Mouse (Mus musculus): ENCODE measurements around the gene Prkcd.

The Prkcd gene

DNA sequence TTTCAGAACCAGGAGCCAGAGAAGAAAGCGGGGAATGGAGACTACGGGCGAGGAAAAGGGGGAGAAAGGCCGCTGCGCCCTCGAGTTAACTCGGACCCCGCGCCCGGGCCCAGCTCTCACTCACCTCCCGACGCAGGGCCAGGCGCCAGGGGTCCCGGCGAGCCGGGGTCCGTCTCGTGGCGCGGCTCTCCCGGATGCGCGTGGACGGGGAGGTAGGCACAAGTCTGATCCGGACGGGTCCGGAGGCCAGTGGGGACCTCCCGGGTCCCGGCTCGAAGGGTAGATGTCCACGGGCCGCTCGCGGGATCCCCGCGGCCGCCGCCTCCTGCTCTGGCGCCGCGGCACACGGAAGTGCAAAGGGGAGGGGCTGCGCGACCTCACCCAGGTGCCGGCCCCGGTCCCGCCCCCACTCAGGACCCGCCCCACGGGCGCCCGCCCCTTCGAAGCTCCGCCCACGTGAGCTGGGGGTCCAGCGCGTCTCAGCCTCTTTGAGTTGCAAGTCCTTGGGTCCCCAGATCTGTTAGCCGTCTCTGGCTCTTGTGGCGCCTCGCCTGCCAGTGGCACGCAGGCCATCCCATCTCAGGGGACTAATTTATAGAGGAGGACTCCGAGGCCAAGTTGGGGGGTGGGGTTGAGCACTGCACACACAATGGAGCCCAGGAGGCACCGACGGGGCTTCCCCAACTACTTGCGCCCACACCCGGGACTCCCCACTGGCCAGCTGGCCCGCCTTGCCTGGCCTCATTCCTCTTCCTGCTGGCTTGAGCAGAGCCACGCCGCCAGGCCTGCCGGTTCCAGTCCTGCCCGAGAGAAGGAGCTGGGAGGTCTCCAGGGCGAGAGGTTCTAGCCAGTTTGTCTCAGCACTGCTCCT is at the start of gene Prkcd:
Prkcd (minus strand) TSS at position 355 of the 871 bp plus-strand sequence.
- DNase-seq (ENCODE audit: low spot score in 2 of 2), result peak; percentile 75 to 78

DNA sequence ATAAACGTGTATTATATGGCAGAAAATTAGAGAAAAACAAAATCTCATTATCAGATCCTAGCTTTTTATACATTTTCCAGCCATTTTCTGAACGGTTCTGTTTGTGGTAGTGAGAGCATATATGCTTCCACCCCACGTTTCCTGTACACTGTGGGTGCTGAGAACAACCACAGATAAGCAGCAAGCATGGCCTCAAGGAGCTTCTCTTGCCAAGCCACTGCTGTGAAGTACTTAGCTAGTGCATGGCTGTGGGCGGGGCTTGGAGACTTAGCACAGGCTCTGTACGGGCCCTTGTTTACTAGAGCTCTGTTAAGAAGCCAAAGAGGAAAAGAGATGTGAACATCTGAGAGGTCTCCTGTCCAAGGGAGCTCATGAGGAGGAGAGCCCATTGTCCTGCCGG is 48.9 kb upstream of the Prkcd start:
- DNase-seq (ENCODE audit: low spot score in 2 of 2), result no peak

DNA sequence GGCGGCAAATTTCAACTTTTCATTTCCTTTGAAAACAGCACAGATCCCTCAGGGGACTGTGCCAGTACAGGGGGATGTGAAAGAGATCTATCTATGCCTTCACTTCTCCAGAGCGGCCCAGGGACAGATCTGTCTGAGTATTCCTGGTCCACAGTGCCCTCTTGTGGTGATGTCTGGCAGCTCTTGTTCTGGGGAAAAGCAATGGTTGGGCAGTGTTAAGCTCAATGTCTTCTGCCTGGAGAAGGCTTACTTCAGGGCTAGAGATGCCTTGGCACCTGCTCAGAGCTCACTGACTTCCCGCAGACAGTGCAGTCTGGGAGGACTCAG is 45.9 kb upstream of the Prkcd start:
- peak; percentile 92 to 95 for DNase-seq (ENCODE audit: low spot score in 2 of 2)

DNA sequence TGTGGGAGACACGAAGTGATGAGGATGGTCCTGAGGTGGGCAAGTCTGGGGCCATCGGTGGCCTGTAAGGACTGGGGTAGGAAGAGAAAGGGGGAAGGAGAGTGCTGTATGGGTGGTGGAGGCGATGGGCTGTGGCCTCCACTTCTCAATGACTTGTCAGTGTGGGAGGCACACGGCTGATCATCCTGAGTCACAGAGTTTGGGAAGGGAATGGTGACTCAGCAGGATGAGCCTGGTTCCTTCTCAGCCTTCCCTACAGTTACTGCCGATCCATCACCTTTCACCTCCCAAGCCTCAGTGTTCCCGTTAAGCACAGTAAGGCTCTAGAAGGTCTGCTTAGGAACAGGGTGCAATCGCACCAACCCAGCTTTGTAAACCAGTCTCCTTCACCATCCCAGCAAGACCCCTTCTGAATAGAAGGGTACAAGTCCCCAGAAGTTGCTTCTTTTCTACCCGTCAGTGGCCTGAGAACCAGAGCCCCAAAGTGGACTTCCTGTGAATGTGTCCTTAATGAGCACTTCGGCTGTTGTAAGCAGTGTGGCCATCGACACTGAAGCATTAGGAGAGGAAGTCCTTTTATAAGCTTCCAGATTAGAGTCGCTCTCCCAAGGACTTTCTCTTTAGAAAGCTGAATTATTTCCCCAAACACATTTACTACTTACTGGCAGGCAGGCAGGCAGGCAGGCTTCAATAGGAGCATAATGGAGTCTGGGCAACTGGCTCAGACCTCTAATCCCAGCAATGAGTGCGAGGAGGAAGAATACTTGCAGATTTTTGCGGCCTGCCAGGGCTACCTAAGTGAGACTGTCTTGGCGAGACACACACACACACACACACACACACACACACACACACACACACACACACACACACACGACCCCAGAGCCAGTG is 45.3 kb upstream of the Prkcd start:
- DNase-seq (ENCODE audit: low spot score in 2 of 2), result no peak

DNA sequence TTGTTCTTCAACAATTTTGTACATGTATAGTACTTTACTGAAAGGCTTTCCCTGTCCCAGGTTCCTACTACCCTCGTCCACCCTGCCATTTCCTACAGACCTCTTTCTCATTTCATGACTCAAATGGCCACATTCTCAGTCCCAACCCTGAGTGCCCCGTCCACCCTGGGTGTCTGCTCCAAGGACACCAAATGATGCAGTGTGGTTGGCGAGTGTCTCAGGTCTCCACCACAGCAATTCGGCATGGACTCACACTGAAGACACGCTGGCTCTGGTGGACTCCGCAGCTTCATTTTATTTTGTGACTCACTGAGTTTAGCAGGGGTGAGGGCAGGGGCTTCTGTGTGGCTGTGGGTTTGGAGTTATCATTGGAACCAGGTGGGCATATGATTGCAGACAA is 44.2 kb upstream of the Prkcd start:
- DNase-seq (ENCODE audit: low spot score in 2 of 2), result no peak

- DNase-seq (ENCODE audit: low spot score in 2 of 2), result no peak
Measured at GRCm38 (mm10) chr14:30666604-30667003, 40.6 kb upstream of the Prkcd start.

GRCm38 (mm10) chr14:30666061-30666460 is 40.1 kb upstream of the Prkcd start:
- DNase-seq (ENCODE audit: low spot score in 2 of 2), result no peak

DNA sequence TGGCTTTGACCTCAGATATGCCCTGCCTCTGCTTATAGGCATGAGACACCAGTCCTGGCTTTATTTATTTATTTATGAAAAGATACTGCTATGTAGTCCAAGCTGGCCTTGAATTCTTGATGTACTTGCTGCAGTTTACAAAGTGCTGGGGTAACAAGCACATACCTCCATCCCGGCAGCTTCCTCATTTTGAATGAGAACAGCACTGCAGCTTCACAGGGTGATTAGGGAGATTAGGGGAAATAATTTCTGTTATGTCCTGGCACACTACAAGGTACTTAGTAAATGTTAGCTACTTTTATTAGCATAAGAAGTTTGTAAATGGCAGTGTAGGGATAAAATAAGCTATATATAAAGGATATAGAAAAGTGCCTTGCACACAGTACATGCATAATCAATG is 29.5 kb upstream of the Prkcd start:
- DNase-seq (ENCODE audit: low spot score in 2 of 2), result no peak

DNA sequence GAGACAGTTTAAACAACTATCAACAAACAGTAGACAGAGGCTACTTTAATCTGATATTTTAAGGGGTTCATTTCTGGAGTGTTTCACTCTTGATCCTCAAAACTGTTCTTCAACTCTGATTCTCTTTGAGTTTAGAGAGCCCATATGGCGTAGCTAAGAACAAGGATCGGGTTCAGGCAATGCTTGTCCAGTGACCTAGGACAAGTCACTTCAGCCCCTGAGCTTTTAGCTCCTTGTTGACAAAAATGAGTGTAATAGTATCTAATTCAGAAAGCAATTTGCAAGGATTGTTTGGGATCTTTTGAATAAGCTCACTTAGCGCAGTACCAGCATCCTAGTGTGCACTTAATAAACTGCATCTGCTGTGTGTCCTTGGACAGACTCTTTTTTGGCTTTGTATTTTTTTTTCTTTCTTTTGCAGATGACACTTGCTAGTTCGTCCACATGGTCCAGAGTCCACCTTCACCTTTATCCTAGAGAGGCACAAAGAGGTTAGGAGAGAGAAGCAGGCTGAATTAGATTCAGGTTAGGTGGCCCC is 28.8 kb upstream of the Prkcd start:
- DNase-seq (ENCODE audit: low spot score in 2 of 2), result no peak

DNA sequence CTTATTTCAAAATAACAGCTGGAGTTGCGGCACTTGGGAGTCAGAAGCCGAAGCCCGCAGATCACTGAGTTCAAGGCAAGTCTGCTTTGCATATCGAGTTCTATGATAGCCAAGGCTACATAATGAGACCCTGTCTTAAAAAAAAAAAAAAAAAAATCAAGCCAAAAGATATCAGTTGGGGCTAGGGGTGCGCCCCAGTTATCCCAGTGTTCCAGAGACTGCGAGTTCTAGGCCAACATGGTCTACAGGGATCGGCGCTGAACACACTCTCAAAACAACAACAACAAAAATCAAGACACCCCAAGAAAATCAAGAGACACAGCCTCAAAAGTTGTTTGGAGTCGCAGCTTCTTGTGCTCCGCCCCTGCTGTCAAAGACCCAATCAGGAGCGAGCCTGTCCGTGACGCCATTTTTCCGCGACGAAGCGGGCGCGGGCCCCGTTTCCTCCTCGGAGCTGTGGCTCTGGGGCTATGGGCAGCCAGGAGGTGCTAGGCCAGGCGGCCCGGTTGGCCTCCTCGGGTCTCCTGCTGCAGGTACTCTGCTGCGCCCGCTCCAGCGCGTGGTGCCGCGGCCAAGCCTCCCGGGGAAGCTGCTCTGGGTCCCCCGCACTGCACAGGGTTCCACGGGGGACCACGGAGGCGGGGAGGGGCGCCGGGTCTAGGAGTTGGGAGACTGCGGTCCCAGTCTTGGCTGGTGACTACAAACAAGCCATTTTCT is 28.1 kb upstream of the Prkcd start, which contains the start of gene Rft1:
Rft1 (plus strand) TSS at position 418 of the 717 bp plus-strand sequence.
- DNase-seq (ENCODE audit: low spot score in 2 of 2), result peak; percentile 97 to 99

- peak; percentile 85 to 86 for DNase-seq (ENCODE audit: low spot score in 2 of 2)
Measured at GRCm38 (mm10) chr14:30650969-30651368, 25.0 kb upstream of the Prkcd start.

DNA sequence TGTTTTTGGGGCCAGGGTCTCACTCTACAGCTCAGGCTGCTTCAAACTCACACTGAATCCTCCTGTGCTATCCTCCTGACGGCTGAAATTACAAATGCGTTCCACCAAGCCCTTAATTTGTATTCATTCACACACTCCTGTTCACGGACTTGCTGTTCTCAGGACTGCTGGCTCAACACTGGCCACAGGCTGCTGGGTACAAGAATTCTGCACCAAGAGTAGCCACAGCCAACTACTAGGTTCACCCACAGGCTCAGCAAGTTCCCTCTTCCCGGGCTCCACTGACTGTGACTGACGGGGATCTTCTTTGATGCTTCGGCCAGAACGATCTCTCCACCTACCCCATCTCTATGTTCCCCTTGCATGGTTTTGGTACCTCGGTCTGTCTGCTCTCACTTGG is 23.7 kb upstream of the Prkcd start:
- peak; percentile 41 to 45 for DNase-seq (ENCODE audit: low spot score in 2 of 2)

- DNase-seq (ENCODE audit: low spot score in 2 of 2), result no peak
Measured at GRCm38 (mm10) chr14:30648478-30648877, 22.5 kb upstream of the Prkcd start.

- no peak for DNase-seq (ENCODE audit: low spot score in 2 of 2)
Measured at GRCm38 (mm10) chr14:30646486-30646885, 20.5 kb upstream of the Prkcd start.

- DNase-seq (ENCODE audit: low spot score in 2 of 2), result no peak
Measured at GRCm38 (mm10) chr14:30645066-30645465, 19.1 kb upstream of the Prkcd start.

DNA sequence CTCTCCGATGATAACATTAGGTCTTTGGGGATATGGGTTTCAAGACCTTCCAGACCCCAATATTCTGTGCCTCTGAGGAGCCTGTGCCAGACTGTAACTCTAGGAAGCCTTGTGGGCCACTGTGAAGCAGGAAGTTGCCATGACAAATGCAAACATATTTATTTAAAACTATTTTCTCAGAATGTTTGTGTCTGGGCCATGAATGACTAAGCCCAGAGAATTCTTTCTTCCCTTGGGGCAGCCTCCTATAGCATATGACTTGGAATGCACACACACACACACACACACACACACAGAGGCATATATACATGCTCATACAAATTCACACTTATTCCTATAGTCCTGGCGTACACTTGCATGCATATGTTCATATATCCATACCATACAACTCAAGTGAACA is 18.0 kb upstream of the Prkcd start:
- no peak for DNase-seq (ENCODE audit: low spot score in 2 of 2)

GRCm38 (mm10) chr14:30641748-30642147 is 15.7 kb upstream of the Prkcd start:
- DNase-seq (ENCODE audit: low spot score in 2 of 2), result no peak

- DNase-seq (ENCODE audit: low spot score in 2 of 2), result no peak
Measured at GRCm38 (mm10) chr14:30638686-30639085, 12.7 kb upstream of the Prkcd start.

DNA sequence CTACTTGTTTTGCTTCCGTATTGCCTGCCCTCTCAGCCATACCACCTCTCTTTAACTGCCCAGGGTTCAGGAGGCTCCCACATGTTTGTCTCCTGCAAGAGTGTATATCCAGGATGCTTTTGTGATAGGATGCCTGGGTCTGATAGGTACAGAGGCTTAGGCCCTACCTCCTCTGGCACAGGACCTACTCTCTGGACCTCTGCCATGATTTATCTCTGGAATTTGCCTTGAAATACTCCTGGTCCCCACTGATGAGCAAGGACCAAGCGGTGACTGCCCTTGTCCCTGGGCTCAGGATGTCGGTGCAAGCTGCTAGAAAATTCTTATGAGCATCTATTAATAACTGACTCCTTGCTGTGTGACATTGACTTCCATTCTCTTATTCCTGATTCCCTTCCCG is 12.0 kb upstream of the Prkcd start:
- DNase-seq (ENCODE audit: low spot score in 2 of 2), result no peak

- DNase-seq (ENCODE audit: low spot score in 2 of 2), result no peak
Measured at GRCm38 (mm10) chr14:30637087-30637486, 11.1 kb upstream of the Prkcd start.

DNA sequence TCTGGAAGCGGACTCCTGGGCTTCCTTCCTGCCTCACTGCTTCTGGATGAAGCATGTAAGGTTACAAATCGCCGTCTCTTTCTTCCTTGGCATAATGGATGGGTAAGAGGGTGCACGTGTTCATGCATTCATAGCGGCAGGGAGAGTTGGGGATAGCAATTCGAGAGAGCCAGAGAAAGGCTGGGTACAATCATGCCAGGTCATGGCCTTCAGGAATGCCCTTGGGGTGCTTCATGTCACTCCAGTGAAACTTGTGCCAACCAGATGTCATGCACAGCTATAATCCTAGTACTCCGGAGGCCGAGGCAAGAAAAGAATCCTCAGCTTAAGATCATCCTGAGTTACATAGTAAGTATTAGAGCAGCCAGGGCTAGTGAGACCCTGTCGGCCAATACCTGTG is 10.5 kb upstream of the Prkcd start:
- DNase-seq (ENCODE audit: low spot score in 2 of 2), result no peak

Measured in right cerebral cortex, postnatal 10 days (tissue).